Mouse (Mus musculus) liver, embryonic 16.5 days (tissue): ENCODE results near the gene Mctp1. TPM values are rescaled to one million over a fixed set of nuclear protein-coding genes. Genes with fewer than 3 reads are reported as not detected.

Experiments used
- ATAC-seq: fragments of 200-750 bp; cut with Nextera tagmentation; 2 replicates; pipeline ENCODE4 v1.8.0; 2017; ENCODE audit warnings: low read depth, mild to moderate bottlenecking, moderate number of reproducible peaks, moderate library complexity
- H3K27ac ChIP-seq: fragments of 300-500 bp; sonication (generic); 2 replicates; pipeline ENCODE4 v1.5.1; 2014; ENCODE audit warnings: mild to moderate bottlenecking, low read length
- H3K27me3 ChIP-seq: fragments of 300-500 bp; sonication (generic); 2 replicates; pipeline ENCODE4 v1.6.1; 2014; ENCODE audit warnings: low read depth, low read length, mixed read lengths; ENCODE audit not compliant: control insufficient read depth, insufficient read depth
- H3K36me3 ChIP-seq: fragments of 300-500 bp; sonication (generic); 2 replicates; pipeline ENCODE4 v1.6.1; 2014; ENCODE audit warnings: mild to moderate bottlenecking; ENCODE audit not compliant: control insufficient read depth, insufficient read depth
- H3K4me1 ChIP-seq: fragments of 300-500 bp; sonication (generic); 2 replicates; pipeline ENCODE4 v1.6.1; 2014; ENCODE audit warnings: low read depth, low read length, mixed read lengths; ENCODE audit not compliant: control insufficient read depth
- H3K4me2 ChIP-seq: fragments of 300-500 bp; sonication (generic); 2 replicates; pipeline ENCODE4 v1.6.1; 2014; ENCODE audit warnings: low read depth, low read length, mixed read lengths
- H3K4me3 ChIP-seq: fragments of 300-500 bp; sonication (generic); 2 replicates; pipeline ENCODE4 v1.5.1; 2014; ENCODE audit warnings: low read depth, mild to moderate bottlenecking, low read length
- H3K9ac ChIP-seq: fragments of 300-500 bp; sonication (generic); 2 replicates; pipeline ENCODE4 v1.6.1; 2014; ENCODE audit warnings: low read depth, low read length
- H3K9me3 ChIP-seq: fragments of 300-500 bp; sonication (generic); replicated peaks from 2 replicates; pipeline ENCODE4 v1.6.1; 2016; ENCODE audit warnings: low read length; ENCODE audit not compliant: control insufficient read depth
- WGBS: fragments of 180-500 bp; shearing (Covaris S2); extraction: QIAGEN DNeasy Blood & Tissue Kit; methylation state at CpG from one replicate; pipeline ENCODE4 v1.1.7; 2014; ENCODE audit not compliant: insufficient replicate concordance; 5-methylcytosine and 5-hydroxymethylcytosine counted together
- polyA plus RNA-seq: library from polyadenylated mRNA; unstranded; fragments of >200 nt; fragmentation: Nextera tagmentation; extraction: Ambion mirVana; gene quantifications from 2 replicates; pipeline ENCODE4 v1.2.1, GENCODE M21; 2015

The Mctp1 gene
- polyA plus RNA-seq, 1 experiment from 2014 or later = 2.4 TPM

DNA sequence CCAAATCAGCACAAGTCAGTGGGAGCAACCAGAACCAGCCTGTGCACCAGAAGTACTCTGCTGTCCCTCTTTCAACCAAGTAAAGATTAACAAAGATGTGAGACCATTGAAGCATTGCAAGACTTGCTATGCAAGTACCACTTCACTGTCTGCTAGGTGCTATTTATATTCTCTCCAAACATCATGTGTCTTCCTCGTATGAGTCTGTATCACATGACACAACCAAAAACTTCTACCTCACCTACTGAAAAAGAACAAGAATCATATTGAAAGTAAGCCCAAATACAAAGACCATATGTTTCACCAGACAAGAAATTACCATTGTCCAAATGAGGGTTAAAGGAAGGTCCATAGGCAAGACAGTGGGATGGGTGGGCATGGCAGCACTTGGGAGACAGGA, 306.4 kb downstream of the Mctp1 start:
- Histone ChIP-seq H3K27ac (no peak overlapping the region), H3K4me3 (no peak overlapping the region), H3K27me3 (no peaks in the 10 kb centered on the region), H3K4me2 (no peak overlapping the region), H3K9me3 (no peaks in the 10 kb centered on the region), H3K36me3 (no peaks in the 10 kb centered on the region), H3K9ac (no peak overlapping the region), H3K4me1 (no peaks in the 10 kb centered on the region)
- no peak for ATAC-seq
- WGBS = 47% methylated on average over 1 of the region's 1 CpGs

GRCm38 (mm10) chr13:76734013-76734412, 349.7 kb downstream of the Mctp1 start:
- Histone ChIP-seq H3K4me3 (no peak overlapping the region), H3K4me2 (no peak overlapping the region), H3K4me1 (no peaks in the 10 kb centered on the region), H3K36me3 (no peaks in the 10 kb centered on the region), H3K9me3 (no peaks in the 10 kb centered on the region), H3K27ac (no peak overlapping the region), H3K27me3 (no peaks in the 10 kb centered on the region), H3K9ac (no peak overlapping the region)
- ATAC-seq = no peak

DNA sequence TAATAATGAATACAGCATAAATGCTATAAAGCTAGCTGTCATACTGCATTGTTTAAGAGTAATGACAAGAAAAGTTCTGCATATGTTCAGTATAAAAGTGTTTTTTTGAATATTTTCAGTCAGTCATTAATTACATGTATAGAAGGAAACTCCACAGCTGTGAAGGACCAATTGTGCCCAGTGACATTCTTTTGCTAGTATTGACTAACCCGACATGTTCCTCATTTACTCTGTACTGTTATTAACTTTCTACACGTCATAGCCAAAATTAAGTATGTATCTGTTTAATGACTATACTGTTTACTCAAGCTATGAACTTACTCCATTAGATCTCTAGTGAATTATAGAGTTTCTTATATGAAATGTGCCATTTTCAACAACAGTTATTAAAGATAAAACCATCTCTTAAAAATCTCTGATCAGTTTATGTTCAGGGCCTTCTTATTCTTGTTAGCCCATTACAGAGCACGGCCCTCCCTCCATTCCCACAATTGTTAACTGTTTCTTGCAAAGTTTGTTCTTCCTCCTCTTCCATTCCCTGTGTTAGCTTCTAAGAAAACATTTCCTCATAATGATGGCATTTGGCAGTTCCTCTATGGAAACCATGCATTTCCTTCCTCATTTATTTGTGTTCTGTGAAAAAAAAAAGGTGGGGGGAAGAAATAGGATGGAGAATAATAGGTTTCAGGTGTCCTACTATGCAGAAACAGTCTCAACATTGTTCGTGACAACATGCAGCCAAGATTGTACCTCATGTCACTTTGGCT, 366.5 kb downstream of the Mctp1 start:
- Histone ChIP-seq H3K36me3 (no peaks in the 10 kb centered on the region), H3K4me3 (no peak overlapping the region), H3K27ac (no peak overlapping the region), H3K9ac (no peak overlapping the region), H3K4me2 (no peak overlapping the region), H3K27me3 (no peaks in the 10 kb centered on the region), H3K4me1 (no peaks in the 10 kb centered on the region), H3K9me3 (no peaks in the 10 kb centered on the region)
- no peak for ATAC-seq
- WGBS = 33% methylated on average over 4 of the region's 4 CpGs

DNA sequence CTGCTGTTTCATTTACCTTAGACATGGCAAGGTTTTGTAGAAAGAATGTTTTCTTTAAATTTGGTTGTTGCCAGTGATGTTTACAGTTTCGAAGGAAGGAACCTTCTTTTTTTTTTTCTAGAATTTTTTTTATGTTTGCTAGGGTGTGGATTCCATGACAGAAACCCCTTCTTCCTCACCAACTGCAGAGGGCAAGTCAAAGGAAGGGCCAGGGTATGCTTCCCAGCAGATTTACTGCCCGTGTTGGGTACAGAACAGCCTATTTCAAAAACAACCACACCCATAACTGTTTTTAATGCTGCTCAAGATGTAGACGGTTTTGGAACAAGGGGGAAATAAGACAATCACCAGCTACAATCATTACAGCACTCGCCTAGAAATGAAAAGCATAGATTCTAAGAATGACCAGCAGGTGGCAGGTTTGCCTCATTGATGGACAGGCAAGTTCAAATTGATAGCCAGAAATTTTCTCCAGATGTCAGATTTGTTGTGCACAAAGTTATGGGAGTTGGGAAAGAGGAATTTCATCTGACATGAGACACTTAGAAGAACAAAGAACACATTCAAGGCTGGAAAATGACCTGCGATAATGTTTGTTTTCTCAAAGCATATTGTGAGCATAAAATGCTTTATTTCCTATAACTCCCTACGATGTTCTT, 375.6 kb downstream of the Mctp1 start:
- no peak for ATAC-seq
- H3K4me2 ChIP-seq = no peak overlapping the region
- no peaks in the 10 kb centered on the region for H3K4me1 ChIP-seq
- no peaks in the 10 kb centered on the region for H3K36me3 ChIP-seq
- no peak overlapping the region for H3K9ac ChIP-seq
- H3K27ac ChIP-seq = no peak overlapping the region
- H3K4me3 ChIP-seq = no peak overlapping the region
- WGBS = 33% methylated on average over 6 of the region's 6 CpGs
- H3K27me3 ChIP-seq = no peaks in the 10 kb centered on the region
- no peaks in the 10 kb centered on the region for H3K9me3 ChIP-seq

DNA sequence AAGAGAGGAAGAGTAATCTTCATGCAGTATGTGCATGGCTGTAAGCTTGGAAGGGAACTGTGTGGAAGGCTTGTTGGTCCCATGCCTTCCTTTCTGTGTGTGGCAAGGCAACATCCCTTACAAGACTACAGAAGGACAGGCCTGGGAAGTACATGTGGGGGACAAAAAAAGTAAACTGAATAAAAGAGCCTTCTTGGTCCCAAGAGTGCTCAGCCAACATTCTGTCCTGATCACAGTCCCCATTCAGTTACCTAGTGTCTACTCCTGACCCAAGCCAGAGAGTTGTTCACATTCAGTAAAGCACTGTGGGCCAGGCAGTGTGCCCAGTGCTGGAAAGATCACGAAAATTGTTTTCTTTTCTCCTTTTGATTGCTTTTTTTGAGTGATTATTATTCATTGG, 415.3 kb downstream of the Mctp1 start:
- ATAC-seq = no peak
- H3K4me1 ChIP-seq = no peaks in the 10 kb centered on the region
- no peak overlapping the region for H3K9ac ChIP-seq
- H3K27ac ChIP-seq = no peak overlapping the region
- H3K9me3 ChIP-seq = no peaks in the 10 kb centered on the region
- 53% methylated on average over 1 of the region's 1 CpGs for WGBS
- H3K36me3 ChIP-seq = no peaks in the 10 kb centered on the region
- H3K4me3 ChIP-seq = no peak overlapping the region
- H3K27me3 ChIP-seq = no peaks in the 10 kb centered on the region
- no peak overlapping the region for H3K4me2 ChIP-seq

DNA sequence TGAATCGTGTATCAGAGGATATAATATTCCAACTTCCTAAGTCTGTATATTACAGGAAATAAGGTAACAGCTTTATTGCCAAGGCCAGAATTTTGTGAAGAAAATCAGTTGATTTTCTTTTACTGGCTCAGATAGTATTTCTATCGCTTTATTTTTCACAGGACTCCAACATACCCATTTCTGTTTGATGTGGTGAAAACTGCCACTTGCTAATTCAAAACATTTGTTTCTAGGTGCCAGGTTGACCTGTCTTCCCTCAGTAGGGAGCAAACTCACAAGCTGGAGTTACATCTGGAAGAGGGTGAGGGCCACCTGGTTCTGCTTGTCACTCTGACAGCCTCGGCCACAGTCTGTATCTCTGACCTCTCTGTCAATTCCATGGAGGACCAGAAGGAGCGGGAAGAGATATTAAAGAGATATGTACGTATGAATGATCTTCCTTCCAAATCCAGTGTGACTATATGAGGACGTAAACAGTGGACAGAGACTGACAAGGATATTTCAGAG, 416.8 kb downstream of the Mctp1 start:
- Histone ChIP-seq H3K27me3 (no peaks in the 10 kb centered on the region), H3K27ac (no peak overlapping the region), H3K4me1 (no peaks in the 10 kb centered on the region), H3K9ac (no peak overlapping the region), H3K4me3 (no peak overlapping the region), H3K36me3 (no peaks in the 10 kb centered on the region), H3K9me3 (no peaks in the 10 kb centered on the region), H3K4me2 (no peak overlapping the region)
- 64% methylated on average over 6 of the region's 6 CpGs for whole genome bisulfite sequencing
- ATAC-seq = no peak

- Histone ChIP-seq H3K9me3 (no peaks in the 10 kb centered on the region), H3K36me3 (no peaks in the 10 kb centered on the region), H3K27ac (no peak overlapping the region), H3K4me2 (no peak overlapping the region), H3K27me3 (no peaks in the 10 kb centered on the region), H3K4me1 (no peaks in the 10 kb centered on the region), H3K9ac (no peak overlapping the region), H3K4me3 (no peak overlapping the region)
- ATAC-seq = no peak
- WGBS = 34% methylated on average over 3 of the region's 3 CpGs
Measured at GRCm38 (mm10) chr13:76802051-76802728, 417.9 kb downstream of the Mctp1 start.

DNA sequence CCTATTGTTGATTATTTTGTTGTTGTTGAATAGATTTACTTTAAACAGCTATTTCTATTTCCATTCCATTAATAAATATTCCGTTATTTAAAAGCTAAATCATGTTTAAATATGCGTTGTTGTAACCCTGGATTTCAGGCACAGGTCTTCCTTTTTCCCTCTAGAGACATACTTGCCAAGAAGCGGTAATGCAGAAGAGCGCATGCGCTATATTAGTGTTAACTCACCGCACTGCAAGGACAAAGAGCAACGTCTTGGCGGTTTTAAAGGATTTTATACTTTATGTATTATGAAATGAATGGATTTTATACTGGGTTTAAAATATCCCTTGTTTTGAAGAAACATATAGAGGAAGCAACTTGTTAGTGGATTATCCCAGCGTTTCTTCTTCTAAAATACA, 418.6 kb downstream of the Mctp1 start:
- Histone ChIP-seq H3K4me3 (no peak overlapping the region), H3K4me2 (no peak overlapping the region), H3K27me3 (no peaks in the 10 kb centered on the region), H3K9me3 (no peaks in the 10 kb centered on the region), H3K27ac (no peak overlapping the region), H3K9ac (no peak overlapping the region), H3K36me3 (no peaks in the 10 kb centered on the region), H3K4me1 (no peaks in the 10 kb centered on the region)
- no peak for ATAC-seq
- WGBS = 78% methylated on average over 9 of the region's 9 CpGs

DNA sequence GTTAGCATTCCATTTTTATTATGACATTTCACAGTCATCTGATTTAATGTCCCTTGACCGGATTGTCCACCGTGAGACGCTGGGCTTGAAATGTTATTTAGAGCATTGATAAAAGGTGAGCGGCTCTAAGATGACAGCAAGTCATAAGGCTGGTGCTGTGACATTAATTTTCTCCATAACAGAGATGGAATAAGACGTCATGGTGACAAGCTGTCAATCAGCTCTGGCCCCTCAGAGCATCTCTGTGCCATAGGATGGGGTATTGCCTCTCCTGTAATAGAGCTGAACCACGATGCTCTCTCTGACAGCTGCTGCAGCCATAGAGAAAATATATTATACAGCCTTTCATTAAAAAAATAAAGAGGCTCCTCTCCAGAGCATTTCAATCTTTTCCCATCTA, 419.5 kb downstream of the Mctp1 start:
- H3K4me2 ChIP-seq = no peak overlapping the region
- H3K36me3 ChIP-seq = no peaks in the 10 kb centered on the region
- H3K9me3 ChIP-seq = no peaks in the 10 kb centered on the region
- no peak for ATAC-seq
- H3K4me1 ChIP-seq = no peaks in the 10 kb centered on the region
- no peak overlapping the region for H3K9ac ChIP-seq
- H3K4me3 ChIP-seq = no peak overlapping the region
- no peaks in the 10 kb centered on the region for H3K27me3 ChIP-seq
- WGBS = 67% methylated on average over 6 of the region's 6 CpGs
- H3K27ac ChIP-seq = no peak overlapping the region
